Mouse (Mus musculus) thymus, postnatal 36 days (tissue): ENCODE data around the gene Fbxl13.
"Not testable (repeated sequence)": the region's sequence is repeated elsewhere in the genome, so short reads cannot be mapped to it uniquely, and the experiment has no call there.

Source experiments
- DNase-seq, 2 experiments: peaks; one replicate each; pipeline ENCODE4 v3.0.0; 2022; ENCODE audit warnings: mixed read lengths in 2 of 2

The Fbxl13 gene

GRCm38 (mm10) chr5:21651885-21652612, 6.6 kb upstream of the Fbxl13 start:
- DNase-seq = no peak

- no peak for DNase-seq
Measured at GRCm38 (mm10) chr5:21650736-21651135, 5.3 kb upstream of the Fbxl13 start.

- no peak for DNase-seq
Measured at GRCm38 (mm10) chr5:21646133-21646491, 678 bp upstream of the Fbxl13 start.

GRCm38 (mm10) chr5:21644891-21645438, 469 bp downstream of the Fbxl13 start:
- peak; percentile 61 to 63 for DNase-seq

- no peak for DNase-seq
Measured at GRCm38 (mm10) chr5:21643606-21644005, 1.8 kb downstream of the Fbxl13 start.

GRCm38 (mm10) chr5:21640961-21641360, 4.5 kb downstream of the Fbxl13 start:
- peak; percentile 34 to 48 for DNase-seq

- no peak for DNase-seq
Measured at GRCm38 (mm10) chr5:21625916-21626315, 19.5 kb downstream of the Fbxl13 start.

GRCm38 (mm10) chr5:21616450-21617009, 28.9 kb downstream of the Fbxl13 start:
- no peak for DNase-seq

- not testable (repeated sequence) for DNase-seq
Measured at GRCm38 (mm10) chr5:21614299-21614698, 31.1 kb downstream of the Fbxl13 start.

- no peak for DNase-seq
Measured at GRCm38 (mm10) chr5:21610996-21611395, 34.4 kb downstream of the Fbxl13 start.

GRCm38 (mm10) chr5:21608311-21609304, 36.8 kb downstream of the Fbxl13 start:
- no peak for DNase-seq

GRCm38 (mm10) chr5:21605936-21606335, 39.5 kb downstream of the Fbxl13 start:
- no peak for DNase-seq

GRCm38 (mm10) chr5:21599961-21600360, 45.5 kb downstream of the Fbxl13 start:
- no peak for DNase-seq

GRCm38 (mm10) chr5:21599536-21599935, 45.9 kb downstream of the Fbxl13 start:
- DNase-seq = not testable (repeated sequence)

GRCm38 (mm10) chr5:21593201-21593709, 52.2 kb downstream of the Fbxl13 start:
- no peak for DNase-seq

- no peak for DNase-seq
Measured at GRCm38 (mm10) chr5:21592106-21592505, 53.3 kb downstream of the Fbxl13 start.

- no peak for DNase-seq
Measured at GRCm38 (mm10) chr5:21588220-21588619, 57.2 kb downstream of the Fbxl13 start.

GRCm38 (mm10) chr5:21587683-21588082, 57.8 kb downstream of the Fbxl13 start:
- no peak for DNase-seq

- DNase-seq = peak; percentile 23 to 34
Measured at GRCm38 (mm10) chr5:21586763-21587162, 58.7 kb downstream of the Fbxl13 start.

- no peak for DNase-seq
Measured at GRCm38 (mm10) chr5:21578136-21578535, 67.3 kb downstream of the Fbxl13 start.

GRCm38 (mm10) chr5:21575210-21575550, 70.3 kb downstream of the Fbxl13 start:
- no peak for DNase-seq

GRCm38 (mm10) chr5:21574386-21575209, 70.8 kb downstream of the Fbxl13 start:
- DNase-seq = no peak
